Mouse (Mus musculus) urinary bladder, postnatal 10 days (tissue): ENCODE data around the gene Bnc2.

ENCODE experiments used
- DNase-seq: peaks from one replicate; pipeline ENCODE4 v3.0.0; 2022; ENCODE audit warnings: low spot score

The Bnc2 gene

GRCm38 (mm10) chr4:84411431-84411830 is 263.6 kb downstream of the Bnc2 start:
- DNase-seq = no peak

- no peak for DNase-seq
Observed at GRCm38 (mm10) chr4:84407328-84408028, 267.6 kb downstream of the Bnc2 start.

GRCm38 (mm10) chr4:84403356-84404145 is 271.5 kb downstream of the Bnc2 start:
- DNase-seq = no peak

- DNase-seq = no peak
Observed at GRCm38 (mm10) chr4:84388991-84389390, 286.1 kb downstream of the Bnc2 start.

GRCm38 (mm10) chr4:84385156-84385555 is 289.9 kb downstream of the Bnc2 start:
- DNase-seq = no peak

- DNase-seq = no peak
Observed at GRCm38 (mm10) chr4:84379289-84379688, 295.8 kb downstream of the Bnc2 start.

GRCm38 (mm10) chr4:84377513-84377912 is 297.6 kb downstream of the Bnc2 start:
- no peak for DNase-seq

GRCm38 (mm10) chr4:84362337-84362823 is 312.7 kb downstream of the Bnc2 start:
- no peak for DNase-seq

GRCm38 (mm10) chr4:84361165-84361564 is 313.9 kb downstream of the Bnc2 start:
- no peak for DNase-seq

GRCm38 (mm10) chr4:84359996-84360395 is 315.1 kb downstream of the Bnc2 start:
- no peak for DNase-seq

- DNase-seq = no peak
Observed at GRCm38 (mm10) chr4:84358204-84358603, 316.9 kb downstream of the Bnc2 start.

- no peak for DNase-seq
Observed at GRCm38 (mm10) chr4:84357382-84357781, 317.7 kb downstream of the Bnc2 start.

- no peak for DNase-seq
Observed at GRCm38 (mm10) chr4:84356468-84357153, 318.5 kb downstream of the Bnc2 start.

- no peak for DNase-seq
Observed at GRCm38 (mm10) chr4:84352656-84353055, 322.4 kb downstream of the Bnc2 start.

GRCm38 (mm10) chr4:84349536-84349935 is 325.5 kb downstream of the Bnc2 start:
- DNase-seq = no peak

- no peak for DNase-seq
Observed at GRCm38 (mm10) chr4:84339172-84339571, 335.9 kb downstream of the Bnc2 start.

GRCm38 (mm10) chr4:84331995-84332394 is 343.1 kb downstream of the Bnc2 start:
- no peak for DNase-seq

GRCm38 (mm10) chr4:84331450-84331849 is 343.6 kb downstream of the Bnc2 start:
- no peak for DNase-seq

- no peak for DNase-seq
Observed at GRCm38 (mm10) chr4:84330509-84330908, 344.6 kb downstream of the Bnc2 start.

GRCm38 (mm10) chr4:84329651-84330050 is 345.4 kb downstream of the Bnc2 start:
- no peak for DNase-seq

GRCm38 (mm10) chr4:84324371-84324770 is 350.7 kb downstream of the Bnc2 start:
- no peak for DNase-seq

GRCm38 (mm10) chr4:84321598-84321997 is 353.5 kb downstream of the Bnc2 start:
- DNase-seq = no peak

- no peak for DNase-seq
Observed at GRCm38 (mm10) chr4:84317421-84317820, 357.7 kb downstream of the Bnc2 start.
